Mouse (Mus musculus) cortical plate, adult 2 months (tissue): ENCODE data around the gene Mrgprg.

Source experiments
- CTCF ChIP-seq: fragments of 200-500 bp; IDR thresholded peaks from 2 replicates; pipeline ENCODE4 v1.5.1; 2011; ENCODE audit warnings: mild to moderate bottlenecking, control low read depth, low read length; ENCODE audit not compliant: insufficient read depth; ENCODE audit errors: extremely low read depth
- POLR2A ChIP-seq: fragments of 200-500 bp; IDR thresholded peaks from 2 replicates; pipeline ENCODE4 v1.6.1; 2011; ENCODE audit warnings: mild to moderate bottlenecking, low read length, control low read depth; ENCODE audit not compliant: insufficient read depth; ENCODE audit errors: extremely low read depth

- TF ChIP-seq POLR2A (no peak), CTCF (no peak)
Observed at GRCm38 (mm10) chr7:143766893-143767292, at the start of gene Mrgprg.
